Mouse (Mus musculus) brain, embryonic 14.5 days (tissue): ENCODE measurements around the gene Gsc2.

Experiments
- CTCF ChIP-seq: fragments of 200-500 bp; IDR thresholded peaks from 2 replicates; pipeline ENCODE4 v1.5.1; 2012; ENCODE audit warnings: inconsistent platforms, mild to moderate bottlenecking, moderate library complexity, borderline replicate concordance; ENCODE audit not compliant: insufficient read depth, insufficient read length; ENCODE audit errors: extremely low read depth
- POLR2A ChIP-seq: fragments of 200-500 bp; IDR thresholded peaks from 2 replicates; pipeline ENCODE4 v1.6.1; 2012; ENCODE audit warnings: mild to moderate bottlenecking, inconsistent platforms, borderline replicate concordance; ENCODE audit not compliant: poor library complexity, insufficient read depth, insufficient read length, severe bottlenecking; ENCODE audit errors: extremely low read depth

DNA sequence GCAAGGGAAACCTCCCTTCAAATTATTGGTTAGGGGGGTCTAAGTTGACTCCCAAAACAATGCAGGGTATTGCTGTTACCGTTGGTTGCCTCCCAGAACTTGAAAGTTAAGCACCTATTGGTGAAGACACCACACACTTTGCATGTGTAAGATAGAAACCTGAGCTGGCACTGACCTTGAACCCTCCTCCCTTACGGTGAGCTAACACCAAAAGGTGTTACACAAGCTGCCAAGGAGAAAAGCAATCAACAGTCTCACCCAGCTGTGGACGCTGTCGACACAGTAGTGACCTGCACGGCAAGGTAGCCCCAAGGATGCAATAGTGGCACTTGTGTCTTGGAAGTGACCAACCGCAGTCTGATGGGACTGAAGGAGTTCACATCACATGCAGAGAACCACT is 30.7 kb downstream of the Gsc2 start:
- TF ChIP-seq POLR2A = no peak
- no peak for TF ChIP-seq CTCF
